Mouse (Mus musculus): ENCODE data around the gene Sgpp2.

Gene Sgpp2

DNA sequence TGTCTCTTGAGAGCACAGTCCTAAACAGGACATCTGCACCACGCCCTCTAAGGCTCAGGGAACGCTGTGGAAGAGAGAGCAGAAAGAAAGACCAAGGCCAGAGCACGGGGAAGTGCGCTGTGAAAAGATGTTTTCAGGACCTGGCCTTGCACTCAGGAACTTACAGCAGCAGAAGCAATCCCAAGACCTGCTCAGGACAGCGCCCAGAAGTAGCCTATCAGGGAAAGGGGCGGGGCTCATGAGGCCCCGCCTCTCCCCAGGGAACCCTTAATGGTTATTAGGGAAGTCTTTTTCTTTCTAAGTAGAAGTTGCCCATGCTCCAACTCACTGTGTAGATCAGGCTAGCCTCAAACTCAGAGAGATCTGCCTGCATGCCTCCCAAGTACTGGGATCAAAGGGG lies 102.5 kb downstream of the Sgpp2 start:
- DNase-seq, result peak; percentile 14

DNA sequence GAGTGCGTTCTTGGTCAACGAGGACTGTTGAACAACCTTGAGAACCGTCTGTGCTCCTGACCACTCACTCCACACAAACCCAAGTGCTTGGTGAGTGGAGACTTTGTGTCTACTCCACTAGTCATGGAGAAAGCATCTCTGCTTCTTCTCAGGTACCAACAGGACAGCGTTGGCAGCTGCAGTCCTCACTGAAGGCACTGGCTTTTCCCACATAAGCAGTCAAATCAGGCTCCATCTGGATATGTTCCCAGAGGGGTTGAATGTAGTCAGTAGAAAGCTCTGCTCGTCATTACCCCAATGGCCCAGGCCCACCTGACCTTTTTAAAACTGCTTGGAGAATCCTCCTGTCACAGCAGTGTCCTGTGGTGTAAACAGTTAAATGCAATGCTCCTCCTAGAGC lies 104.3 kb downstream of the Sgpp2 start:
- DNase-seq, result no peak

DNA sequence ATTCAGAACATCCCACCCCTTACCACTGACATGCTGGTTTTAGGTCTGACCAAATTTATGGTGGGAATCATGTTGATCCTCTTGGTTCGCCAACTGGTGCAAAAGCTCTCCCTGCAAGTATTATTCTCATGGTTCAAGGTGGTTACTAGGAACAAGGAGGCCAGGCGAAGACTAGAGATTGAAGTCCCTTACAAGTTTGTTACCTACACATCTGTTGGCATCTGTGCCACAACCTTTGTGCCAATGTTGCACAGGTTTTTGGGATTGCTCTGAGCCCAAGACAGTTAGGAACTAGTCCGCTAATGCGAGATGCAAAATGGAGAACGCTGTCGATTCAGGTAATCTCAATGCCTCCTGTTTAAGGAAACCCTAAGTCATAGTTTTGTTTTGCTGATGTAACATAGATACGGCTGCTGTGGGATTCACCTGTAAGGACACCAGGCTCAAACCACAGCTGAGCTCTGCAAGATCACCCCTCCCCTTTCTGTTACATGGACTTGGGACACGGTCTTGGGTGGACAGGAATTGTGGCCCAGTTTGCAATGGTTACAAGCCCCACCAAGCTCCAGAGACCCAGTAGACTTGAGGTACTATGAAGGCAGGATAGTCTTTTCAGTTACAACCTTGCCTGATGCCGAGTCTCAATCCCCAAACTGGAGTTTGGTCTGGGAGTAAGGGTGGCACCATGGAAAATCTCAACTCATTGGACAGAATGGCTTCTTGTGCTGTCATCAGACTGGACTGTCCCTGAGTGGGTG lies 107.2 kb downstream of the Sgpp2 start:
- no peak for DNase-seq

DNA sequence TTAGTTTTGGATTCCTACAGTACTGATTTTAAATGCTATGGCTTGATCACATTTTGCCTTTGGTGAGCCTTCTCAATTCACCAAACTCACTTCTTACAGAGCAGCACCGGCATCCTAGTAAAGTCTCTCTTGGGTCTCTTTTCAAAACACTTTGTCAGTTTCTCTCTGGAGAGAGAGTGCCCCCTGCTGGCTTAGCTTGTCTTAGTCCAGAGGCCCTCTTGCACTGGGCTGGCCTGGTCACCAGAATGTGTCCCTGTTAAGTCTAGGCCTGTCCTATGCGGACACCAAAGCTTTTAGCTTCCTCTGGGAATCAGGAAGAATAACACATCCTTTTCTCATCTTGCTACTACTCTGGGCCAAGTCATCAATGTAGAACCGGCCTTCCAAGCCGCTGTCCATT lies 109.4 kb downstream of the Sgpp2 start:
- peak; percentile 68 for DNase-seq

DNA sequence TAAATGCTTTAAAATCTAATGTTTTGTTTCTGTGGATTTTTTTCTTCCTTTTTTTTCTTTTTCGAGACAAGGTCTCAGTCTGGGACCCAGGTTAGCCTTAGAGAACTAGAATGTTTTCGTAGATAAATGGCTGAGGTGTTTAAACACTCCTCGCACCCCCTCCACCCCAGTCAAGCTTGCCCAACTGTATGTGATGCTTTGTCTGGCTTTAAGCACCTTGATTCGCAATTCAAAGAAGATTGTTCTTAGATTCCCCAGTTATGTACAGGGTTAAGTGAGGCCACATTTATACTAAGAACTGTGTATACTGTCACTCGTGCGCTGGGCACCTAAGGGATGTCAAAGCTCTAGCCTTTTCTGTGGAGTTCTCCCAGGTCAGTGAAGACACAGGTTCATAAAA lies 110.1 kb downstream of the Sgpp2 start:
- no peak for DNase-seq

DNA sequence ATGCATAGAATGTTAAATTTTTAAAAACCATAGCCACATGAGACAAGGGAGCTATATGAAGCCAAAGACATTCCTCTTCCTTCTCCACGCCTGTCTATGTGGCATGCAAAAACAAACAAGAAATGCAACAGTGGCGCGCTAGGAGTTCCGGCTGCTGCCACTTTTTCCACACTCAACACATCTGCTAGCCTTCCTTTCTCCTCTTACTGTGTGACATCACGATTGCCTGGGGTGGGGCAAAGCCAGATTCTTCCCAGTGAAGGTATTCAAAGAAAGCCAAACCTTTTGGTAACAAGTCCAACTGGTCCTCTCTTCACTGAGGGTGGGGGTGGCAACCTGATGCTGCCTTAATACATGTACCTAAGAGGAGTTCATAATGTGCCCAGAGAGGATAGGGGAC lies 111.6 kb downstream of the Sgpp2 start:
- DNase-seq, result no peak

DNA sequence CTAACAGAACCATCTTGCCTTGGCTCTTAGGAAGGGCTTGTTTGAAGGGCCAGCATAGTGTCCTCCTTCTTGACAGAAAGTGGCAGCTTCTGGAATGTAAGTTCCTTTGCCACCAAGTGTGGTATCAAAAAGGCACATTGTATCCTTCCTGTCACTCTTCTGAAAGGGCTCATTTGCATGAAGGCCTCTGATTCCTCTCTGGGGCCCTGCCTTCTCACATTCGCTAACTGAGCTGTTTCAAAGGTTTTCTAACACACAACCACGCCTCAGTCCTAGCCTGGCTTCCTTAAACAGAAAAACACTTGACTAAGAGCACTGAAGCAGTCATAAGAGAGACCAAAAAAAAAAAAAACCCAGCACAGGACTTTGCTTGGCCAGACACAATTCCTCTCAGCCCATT lies 112.4 kb downstream of the Sgpp2 start:
- DNase-seq, result no peak

DNA sequence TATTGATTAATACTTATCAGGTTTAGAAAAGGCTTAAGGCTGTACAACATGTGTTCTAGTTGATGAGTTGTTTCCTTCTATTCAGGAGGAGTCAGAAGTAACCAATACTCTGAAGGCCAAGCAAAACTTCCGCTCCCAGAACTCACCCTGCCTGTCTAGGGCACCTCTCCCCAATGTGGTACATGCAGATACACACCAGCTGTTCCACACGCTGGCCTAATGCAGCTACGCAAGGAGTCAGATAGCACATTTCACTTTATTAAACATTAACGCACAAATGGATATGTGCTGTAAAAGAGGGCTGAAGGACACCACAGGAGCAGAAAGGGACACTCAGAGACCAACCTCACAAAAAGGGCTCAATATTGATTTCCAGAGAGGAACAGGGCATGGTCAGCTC lies 114.7 kb downstream of the Sgpp2 start:
- DNase-seq, result no peak

DNA sequence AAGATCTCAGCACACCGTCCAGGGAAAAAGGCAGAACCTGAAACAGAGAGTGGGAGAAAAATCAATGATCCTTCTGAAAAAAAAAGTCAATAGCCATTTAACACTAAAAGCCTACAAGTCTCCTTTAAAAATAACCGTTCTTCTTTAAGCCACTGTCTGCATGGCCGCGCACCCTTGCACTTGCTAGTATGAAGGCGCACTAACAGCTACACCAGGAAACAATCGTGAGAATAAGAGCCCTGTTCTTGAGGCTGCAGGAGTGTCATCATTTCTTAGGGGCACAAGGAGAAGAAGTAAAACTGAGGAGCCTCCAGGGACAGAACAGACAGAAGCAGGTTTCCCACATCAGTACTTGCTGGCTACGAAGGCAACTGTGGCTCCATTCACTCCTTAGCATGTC lies 115.2 kb downstream of the Sgpp2 start:
- DNase-seq, result no peak

DNA sequence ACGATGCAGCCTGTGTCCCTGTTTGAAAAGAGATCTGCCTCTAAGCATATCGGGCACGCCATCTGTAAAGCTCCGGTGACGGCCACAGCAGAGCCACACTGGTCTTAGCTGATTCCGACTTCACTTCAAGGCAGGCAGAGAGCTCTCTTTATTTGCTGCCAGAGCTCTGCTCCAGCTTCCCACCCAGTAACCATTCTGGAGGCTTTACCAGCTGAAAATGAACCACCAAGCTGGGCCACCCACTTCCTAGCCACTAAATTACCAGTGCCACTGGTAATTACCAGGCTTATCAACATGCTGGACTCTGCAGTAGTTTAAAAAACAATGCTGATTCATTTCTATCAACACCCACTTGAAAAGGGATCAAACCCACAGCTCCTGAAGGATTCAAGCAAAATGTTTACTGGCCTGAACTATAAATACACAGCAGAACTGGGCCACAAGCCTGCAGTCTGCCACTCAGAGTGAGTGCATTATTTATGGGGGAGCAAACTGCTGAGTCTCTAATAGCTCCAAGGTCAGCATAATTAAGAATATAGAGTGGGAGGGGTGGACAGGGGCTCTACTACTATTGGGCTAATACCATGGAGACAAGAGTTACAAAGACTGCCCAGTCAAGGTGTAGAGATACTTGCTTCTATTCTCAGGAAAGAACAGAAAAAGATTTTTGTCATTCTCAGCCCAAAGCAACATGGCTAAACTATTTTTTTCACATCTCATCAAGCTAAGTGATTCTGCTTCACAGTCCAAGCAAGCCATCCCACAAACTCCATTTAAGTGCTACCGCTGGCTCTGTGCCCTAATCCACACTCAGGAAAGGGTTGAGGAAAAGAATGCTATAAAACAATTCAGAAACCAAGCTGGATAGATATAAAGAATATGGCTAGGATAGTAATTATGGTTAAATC lies 115.9 kb downstream of the Sgpp2 start:
- DNase-seq, result no peak

DNA sequence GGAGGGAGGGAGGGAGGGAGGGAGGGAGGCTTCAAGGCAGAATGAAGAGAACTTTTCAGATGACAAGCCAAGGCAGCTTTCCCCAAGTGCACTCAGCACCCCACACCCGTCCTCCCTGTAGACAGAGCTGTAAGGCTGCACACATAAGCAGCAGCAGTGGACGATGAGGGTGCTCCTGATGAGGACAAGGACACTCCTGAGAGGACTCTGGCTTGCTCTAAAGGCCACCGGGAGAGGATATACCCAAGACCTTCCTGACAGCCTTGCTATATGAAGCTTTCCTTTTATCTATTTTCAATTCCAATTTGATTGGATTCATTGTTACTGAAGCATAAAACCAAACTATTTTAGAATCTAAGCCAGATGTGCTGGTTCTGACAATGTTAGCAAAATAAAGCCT lies 116.7 kb downstream of the Sgpp2 start:
- no peak for DNase-seq

DNA sequence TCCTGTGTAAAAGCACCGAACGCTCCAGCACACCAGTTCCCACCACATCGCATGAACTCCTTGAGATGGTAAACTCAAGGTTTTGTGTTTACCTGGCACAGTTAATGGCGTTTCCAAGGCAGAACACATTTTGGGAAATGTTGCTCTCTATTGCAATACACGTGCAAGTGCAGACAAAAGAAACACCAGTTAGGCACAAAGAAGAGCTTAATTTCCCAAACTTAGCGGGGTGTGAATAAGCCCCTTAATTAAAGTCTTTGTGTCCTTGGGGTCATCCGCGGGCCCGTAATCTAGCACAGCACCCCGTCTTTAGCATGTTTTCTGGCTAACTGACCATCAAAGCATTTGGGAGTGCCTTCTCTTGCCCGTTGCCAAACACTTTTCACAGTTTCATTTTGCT lies 118.7 kb downstream of the Sgpp2 start:
- no peak for DNase-seq

DNA sequence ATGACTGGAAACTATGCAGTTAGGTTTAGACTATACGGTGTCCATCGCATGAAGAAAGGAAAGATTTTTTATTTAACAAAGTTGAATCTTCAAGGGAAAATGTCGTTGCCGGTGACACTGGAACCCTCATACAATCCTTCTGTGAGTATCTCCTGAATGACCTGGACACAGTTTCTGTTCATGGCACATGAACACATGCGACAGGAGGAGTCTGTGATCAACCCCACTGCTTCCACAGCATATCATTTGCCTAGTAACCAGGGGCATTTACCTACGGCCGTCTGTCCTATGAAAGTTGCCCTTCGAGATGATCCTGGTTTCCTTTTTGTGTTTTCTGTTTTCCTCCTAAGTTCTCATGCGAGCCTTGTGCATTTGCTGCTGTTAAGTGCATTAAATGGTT lies 123.3 kb downstream of the Sgpp2 start:
- no peak for DNase-seq

DNA sequence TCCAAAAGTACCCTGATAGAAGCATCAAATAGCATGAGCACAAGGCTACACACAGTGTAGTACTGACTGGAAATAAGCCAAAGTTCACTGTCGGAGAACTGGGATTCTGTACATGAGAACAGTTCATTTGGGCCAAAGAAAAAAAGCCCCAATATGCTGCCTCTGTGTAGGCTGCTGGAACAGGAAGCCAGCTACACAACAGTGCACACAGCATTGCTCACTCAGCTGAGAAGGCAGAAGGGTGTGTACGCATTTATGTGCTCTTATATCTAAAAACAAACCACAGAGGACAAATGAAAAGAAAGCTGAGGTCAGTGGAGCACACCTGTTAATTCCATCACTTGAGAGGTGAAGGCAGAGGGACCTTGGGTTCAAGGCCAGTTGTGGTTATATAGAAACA lies 125.8 kb downstream of the Sgpp2 start:
- no peak for DNase-seq

DNA sequence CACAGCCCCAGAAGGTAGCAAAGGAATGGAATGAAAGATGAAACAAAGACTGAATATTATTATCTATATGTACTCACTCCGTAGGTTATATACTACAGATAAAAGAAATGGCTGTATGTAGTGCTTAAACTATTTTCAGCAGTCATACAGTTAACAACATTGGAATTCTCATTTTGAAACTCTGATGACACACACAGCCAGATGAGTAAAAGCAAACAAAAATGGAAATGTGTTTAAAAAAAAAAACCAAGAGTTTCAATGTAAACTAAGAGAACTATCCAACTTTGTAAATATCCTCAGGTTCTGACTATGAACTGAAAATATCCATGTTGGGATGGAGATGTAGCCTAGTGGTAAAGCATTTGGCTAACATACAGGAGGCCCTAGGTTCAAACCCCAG lies 126.3 kb downstream of the Sgpp2 start:
- DNase-seq, result no peak

DNA sequence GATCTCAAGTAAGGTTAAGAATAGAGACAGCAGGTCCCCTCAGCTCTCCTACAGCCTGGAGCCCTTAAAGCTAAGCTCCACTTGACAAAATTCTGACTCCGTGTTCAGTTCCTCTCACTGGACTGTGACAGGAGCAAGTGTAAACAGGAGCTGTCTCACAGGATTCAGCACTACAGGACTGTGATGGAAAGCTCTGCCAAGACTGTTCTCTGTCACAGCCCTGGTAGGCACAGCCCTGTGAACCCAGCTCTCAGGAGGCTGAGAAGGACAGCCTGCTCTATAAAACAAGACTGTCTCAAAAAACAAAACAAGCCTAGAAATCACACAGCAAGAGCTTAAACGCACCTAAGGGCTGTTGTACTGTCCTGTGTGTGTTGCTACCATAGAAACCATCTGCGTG lies 127.0 kb downstream of the Sgpp2 start:
- DNase-seq, result no peak

DNA sequence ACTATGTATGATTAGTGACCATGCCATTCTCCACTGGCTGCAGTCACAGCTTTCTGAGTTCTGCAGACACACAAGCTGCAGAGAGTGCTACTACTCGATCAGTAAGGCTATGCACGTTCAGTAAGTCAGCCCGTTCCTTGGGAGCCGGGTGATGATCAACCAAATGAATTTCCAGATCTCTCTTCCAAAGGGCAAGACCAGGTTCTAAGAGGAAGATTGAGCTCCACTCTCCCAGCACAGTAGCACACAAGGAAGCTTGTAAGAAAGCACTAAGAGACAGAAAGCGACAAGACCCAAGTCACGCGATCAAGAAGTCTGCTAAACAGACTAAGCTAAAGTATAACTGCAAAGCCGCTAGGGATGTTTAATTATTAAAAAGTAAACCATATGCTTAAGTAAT lies 130.6 kb downstream of the Sgpp2 start:
- DNase-seq, result no peak

DNA sequence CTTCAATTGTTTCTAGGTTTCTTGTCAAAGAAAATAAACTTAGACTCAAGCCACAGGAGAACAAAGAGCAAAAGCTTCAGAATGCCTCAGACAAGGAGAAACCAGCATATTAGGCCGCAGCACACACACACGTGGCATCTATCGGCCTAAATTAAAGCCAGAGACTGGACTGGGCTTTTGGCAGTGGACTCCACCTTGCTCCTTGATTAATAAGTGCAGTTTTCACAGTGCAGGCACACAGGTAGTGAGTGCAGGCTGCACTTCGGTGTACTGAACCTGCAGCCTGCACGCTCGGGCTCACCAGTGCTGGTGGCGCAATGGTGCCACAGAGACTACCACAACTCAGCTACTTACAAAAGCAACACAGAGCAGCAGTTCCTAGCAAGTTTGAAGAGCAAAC lies 132.9 kb downstream of the Sgpp2 start:
- DNase-seq, result no peak

DNA sequence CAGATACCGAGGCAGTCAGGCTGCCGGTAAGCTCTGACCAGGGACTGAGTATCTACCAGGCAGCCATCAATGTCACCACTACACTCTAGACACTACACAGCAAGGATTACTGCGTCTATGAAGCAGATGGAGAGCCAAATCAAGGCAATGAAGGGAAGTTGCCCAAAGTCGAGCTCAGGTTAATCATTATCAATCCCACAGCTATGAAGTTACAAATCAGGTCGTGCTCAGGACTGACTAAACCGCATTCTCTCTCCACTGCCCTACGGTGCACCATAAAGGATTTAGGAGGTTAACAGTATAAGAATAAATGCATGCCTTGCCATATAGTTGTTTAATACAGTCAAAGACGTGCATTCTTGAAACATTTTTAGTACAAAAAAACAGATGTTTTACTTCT lies 136.1 kb downstream of the Sgpp2 start:
- no peak for DNase-seq

DNA sequence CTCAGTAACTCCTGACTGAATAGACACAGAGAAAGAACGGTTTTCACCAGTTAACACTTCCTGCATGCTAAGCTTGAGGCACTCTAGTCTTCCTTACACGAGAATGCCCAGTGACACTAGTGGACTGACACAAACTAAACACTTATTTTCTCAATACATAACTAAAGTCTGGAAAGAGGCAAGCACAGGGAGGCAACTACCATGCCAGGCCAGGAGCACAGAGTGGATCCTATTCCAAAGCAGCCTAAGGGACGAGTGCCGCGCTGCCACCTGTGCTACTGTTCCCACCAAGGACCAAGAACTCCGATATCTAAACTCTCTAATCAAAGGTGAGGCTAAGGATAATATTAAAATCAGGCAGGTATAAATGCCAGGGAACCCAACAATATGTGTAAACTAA lies 136.6 kb downstream of the Sgpp2 start:
- DNase-seq, result no peak

DNA sequence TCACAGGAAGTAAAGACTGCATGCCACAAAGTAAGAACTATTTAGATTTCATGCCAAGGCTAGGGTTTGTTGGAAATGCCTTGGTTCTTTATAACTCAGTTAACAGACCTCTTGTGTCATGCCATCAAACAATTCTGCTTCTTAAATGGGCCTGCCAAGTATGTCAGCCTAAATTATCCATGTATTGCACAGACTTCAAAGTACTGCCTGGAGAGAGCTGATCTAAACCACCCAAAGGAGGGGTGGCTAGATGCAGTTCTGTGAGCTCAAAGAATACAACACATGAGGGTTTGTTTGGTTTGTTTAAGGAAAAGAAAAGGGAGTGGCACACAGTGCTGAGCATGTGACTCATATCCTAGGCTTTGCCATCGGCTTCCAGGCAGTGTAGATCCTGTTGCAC lies 137.9 kb downstream of the Sgpp2 start:
- DNase-seq, result no peak

DNA sequence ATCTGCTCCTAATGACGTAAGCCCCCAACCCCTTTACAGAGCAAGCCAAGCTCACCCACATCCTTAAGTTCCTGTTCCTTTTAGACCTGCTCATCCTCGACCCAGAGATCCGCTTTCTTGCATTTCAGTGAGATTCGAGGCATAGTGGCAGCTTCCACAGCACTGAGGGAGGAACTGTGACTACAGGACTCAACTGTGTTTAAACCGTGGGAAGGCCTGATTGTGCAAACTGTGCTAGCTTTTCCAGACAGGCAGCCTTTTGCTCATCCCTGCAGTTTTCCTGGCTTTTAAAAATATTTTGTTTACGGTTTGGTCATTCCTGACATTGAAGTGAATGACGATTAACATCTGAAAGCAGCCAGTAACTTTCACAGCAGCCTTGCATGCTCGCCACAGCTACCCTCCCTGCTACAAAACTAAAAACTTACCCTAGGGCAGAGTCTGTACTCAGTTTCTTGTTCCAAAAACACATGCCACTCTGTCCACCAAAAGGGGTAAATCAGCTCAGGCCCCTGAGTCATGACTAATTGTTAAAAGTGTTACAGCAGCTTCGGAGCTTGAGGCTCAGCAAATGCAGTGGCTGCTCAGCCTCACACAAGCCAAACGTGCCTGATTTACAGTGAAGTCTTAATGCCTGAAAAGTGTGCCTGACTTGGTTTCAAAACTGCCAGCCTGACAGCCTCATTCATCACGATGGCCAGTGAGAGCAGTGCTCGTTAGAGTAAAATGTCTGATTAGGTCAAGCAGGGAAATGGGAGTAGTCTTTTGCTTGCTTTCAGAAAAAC lies 141.1 kb downstream of the Sgpp2 start:
- DNase-seq, result no peak

DNA sequence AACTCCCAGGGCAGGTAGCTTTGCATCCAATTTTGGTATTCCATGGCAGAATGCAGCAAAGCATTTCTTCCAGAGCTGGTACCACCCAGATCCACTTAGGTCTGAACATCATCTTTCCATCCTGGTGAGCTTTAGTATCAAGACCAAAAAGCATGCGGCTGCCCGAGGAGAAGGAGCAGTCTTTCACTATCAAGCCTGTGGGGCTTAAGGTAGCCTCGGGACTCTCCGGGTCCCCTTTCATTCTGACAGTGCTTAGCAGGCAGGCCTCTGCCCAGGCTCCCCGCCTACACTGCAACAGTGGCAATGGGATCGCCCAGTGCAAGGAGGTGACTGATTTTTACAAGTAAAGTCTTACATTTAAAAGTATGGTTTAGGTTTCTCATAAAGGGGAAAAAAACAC lies 142.4 kb downstream of the Sgpp2 start:
- DNase-seq, result no peak

DNA sequence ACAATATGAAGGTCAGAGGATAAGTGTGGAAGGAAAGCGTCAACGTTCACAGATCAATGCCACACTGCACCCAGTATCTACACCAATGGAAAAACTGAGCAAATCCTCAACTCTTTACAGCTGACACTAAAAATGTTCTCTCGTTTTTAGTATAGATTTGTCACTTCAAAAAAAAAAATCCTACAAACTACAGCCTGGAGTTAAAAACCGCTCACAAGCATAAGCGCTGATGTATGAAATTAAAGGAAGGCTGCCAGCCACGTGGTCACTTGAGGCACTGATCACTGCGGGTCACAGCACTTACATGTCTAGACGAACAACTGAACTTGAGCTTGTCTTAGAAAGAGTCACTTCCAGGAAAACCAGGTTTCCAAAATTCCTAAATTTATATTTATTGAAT lies 143.7 kb downstream of the Sgpp2 start:
- DNase-seq, result no peak

All from liver (tissue).